Mouse (Mus musculus): ENCODE measurements around the gene Bckdhb. TPM values are rescaled to one million over a fixed set of nuclear protein-coding genes. Genes with fewer than 3 reads are reported as not detected.

Gene Bckdhb
- total and polyA plus RNA-seq, 3 experiments, result 10.6 to 20.3 (median 12.0) TPM

DNA sequence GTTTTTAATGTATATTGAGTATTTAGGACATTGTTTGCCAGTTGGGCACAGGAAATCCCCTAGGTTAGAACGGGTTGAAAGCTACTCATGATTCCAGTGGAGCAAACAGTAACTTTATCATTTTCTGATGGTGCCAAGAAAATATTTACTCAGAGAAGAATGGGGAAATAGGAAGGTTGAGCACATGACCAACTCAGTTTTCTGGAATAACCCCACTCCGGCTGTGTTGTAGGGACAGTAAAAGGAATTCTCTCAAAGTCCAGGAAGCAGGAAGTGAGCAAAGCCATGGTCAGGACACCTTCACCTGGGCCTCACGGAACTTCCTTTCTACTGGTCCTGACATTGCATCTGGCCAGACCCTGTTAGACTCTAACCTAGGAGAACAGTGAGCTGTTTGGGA is 122.5 kb downstream of the Bckdhb start:
- Histone ChIP-seq H3K79me2 (replicated peaks; ENCODE audit: control insufficient read depth, extremely low read depth, insufficient read depth, poor library complexity, severe bottlenecking) (no peaks in the 10 kb centered on the region), H3K27ac (ENCODE audit: insufficient read depth, low read depth) (no peak overlapping the region), H3K27me3 (replicated peaks) (no peaks in the 10 kb centered on the region), H3K36me3 (replicated peaks in 1 of 2; ENCODE audit: control insufficient read depth in 1 of 2, insufficient read depth in 1 of 2, low read length in 1 of 2) (no peaks in the 10 kb centered on the region), H3K4me1 (ENCODE audit: control insufficient read depth in 1 of 2, insufficient read depth in 2 of 2) (no peaks in the 10 kb centered on the region), H3K4me2 (ENCODE audit: insufficient read depth, low read depth, poor library complexity, severe bottlenecking) (no peak overlapping the region), H3K9ac (ENCODE audit: insufficient read depth, low read depth) (no peak overlapping the region), H3K9me3 (replicated peaks; ENCODE audit: low read length) (no peaks in the 10 kb centered on the region), H3K4me3 (replicated peaks in 1 of 3; ENCODE audit: low read depth in 2 of 3, low read length in 2 of 3, poor library complexity in 1 of 3) (no peak overlapping the region)
- no peak for DNase-seq (ENCODE audit: extremely low read depth)
- in situ Hi-C loops (cut with MboI; ENCODE audit: low pct_ligation_motif_present, low pct_unique_long_range_greater_than_20kb, low sequenced_read_pairs) (no loop called here), dilution Hi-C loops (cut with MboI; ENCODE audit: extremely low pct_ligation_motif_present, extremely low pct_unique_long_range_greater_than_20kb, low sequenced_read_pairs) (no loop called here)
- no peak for TF ChIP-seq SMC3 (IDR thresholded peaks at IDR 0.05; ENCODE audit: low read depth, low read length)
- TF ChIP-seq MAZ (IDR thresholded peaks at IDR 0.05; ENCODE audit: low read depth, low read length), result no peak
- TF ChIP-seq HCFC1 (IDR thresholded peaks at IDR 0.05; ENCODE audit: low read depth, low read length), result no peak
- no peak for TF ChIP-seq RAD21 (IDR thresholded peaks at IDR 0.05; ENCODE audit: low read depth, low read length)
- TF ChIP-seq USF2 (conservative IDR thresholded peaks at IDR 0.05; ENCODE audit: low read depth, low read length), result no peak
- TF ChIP-seq ELF1 (IDR thresholded peaks at IDR 0.05; ENCODE audit: low read depth, low read length), result no peak

DNA sequence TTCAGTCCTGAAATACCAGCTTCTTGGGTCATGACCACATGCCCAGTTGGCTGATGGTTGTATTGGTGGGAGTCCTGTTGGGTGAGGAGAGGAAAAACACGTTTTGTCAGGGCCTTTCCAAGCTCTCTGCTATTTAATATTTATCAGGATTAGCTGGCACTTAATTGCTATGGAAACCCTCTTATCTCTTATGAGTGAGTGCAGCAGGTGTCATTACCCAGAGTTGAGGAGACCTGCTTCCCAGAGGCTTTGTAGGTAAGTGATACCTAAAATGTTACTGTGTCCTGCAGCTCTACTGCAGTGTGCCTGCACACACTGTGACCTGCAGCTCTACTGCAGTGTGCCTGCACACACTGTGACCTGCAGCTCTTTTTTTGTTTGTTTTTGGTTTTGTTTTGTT is 124.2 kb downstream of the Bckdhb start:
- DNase-seq (ENCODE audit: extremely low read depth), result no peak
- no peak overlapping the region for H3K27ac ChIP-seq (ENCODE audit: insufficient read depth, low read depth)
- no peak overlapping the region for H3K9ac ChIP-seq (ENCODE audit: insufficient read depth, low read depth)
- in situ Hi-C loops (cut with MboI; ENCODE audit: low pct_ligation_motif_present, low pct_unique_long_range_greater_than_20kb, low sequenced_read_pairs), result no loop called here
- no peak overlapping the region for H3K4me2 ChIP-seq (ENCODE audit: insufficient read depth, low read depth, poor library complexity, severe bottlenecking)
- H3K4me3 ChIP-seq (replicated peaks in 1 of 3; ENCODE audit: low read depth in 2 of 3, low read length in 2 of 3, poor library complexity in 1 of 3), result no peak overlapping the region
- H3K4me1 ChIP-seq (ENCODE audit: control insufficient read depth in 1 of 2, insufficient read depth in 2 of 2), result no peaks in the 10 kb centered on the region
- TF ChIP-seq IRF4 (IDR thresholded peaks at IDR 0.05; ENCODE audit: low read depth, low read length), result no peak
- TF ChIP-seq MEF2A (IDR thresholded peaks at IDR 0.05; ENCODE audit: borderline replicate concordance, low read depth, low read length), result no peak
- TF ChIP-seq TCF12 (IDR thresholded peaks at IDR 0.05; ENCODE audit: low read depth, low read length), result no peak
- no peak for TF ChIP-seq ZC3H11A (IDR thresholded peaks at IDR 0.05; ENCODE audit: low read depth, low read length)
- no peak for TF ChIP-seq SMC3 (IDR thresholded peaks at IDR 0.05; ENCODE audit: low read depth, low read length)
- dilution Hi-C loops (cut with MboI; ENCODE audit: extremely low pct_ligation_motif_present, extremely low pct_unique_long_range_greater_than_20kb, low sequenced_read_pairs), result no loop called here
- no peaks in the 10 kb centered on the region for H3K79me2 ChIP-seq (replicated peaks; ENCODE audit: control insufficient read depth, extremely low read depth, insufficient read depth, poor library complexity, severe bottlenecking)
- no peaks in the 10 kb centered on the region for H3K36me3 ChIP-seq (replicated peaks in 1 of 2; ENCODE audit: control insufficient read depth in 1 of 2, insufficient read depth in 1 of 2, low read length in 1 of 2)
- H3K9me3 ChIP-seq (replicated peaks; ENCODE audit: low read length), result no peaks in the 10 kb centered on the region
- no peaks in the 10 kb centered on the region for H3K27me3 ChIP-seq (replicated peaks)

DNA sequence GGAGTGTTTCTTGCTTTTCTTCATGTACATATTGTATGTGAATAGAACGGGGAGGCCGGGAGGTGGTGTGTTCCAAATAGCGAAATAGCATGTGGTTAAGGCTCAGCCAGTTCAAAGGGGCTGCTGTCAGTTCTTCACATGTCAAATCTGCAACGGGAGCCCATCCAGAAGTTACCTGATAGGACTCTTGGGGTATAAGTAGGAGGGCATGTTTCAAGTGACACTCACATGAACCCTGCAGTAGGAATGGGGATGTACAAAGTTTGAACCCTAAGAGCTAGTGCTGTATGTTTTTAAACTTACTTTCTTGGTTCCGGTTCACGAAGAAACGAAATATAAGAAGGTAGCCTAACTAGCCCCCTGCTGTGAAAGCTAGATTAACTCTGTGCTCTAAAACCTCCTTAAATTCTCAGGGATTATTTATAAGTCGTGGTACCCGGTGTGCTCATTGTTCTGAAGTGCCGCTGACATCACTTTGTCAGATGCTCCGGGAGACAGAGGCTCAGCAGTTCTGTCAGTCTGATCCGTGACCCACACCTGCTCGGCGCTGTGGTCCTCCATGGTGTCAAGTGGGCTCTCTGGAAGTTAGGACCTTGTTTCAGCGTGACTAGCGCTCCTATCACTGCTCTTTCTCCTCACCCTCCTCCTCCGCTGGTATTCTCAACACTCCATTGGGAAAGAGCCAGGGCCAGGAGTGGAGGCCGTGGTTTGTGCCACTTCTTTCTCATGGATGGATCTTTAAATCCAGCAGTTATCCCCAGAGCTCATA is 126.1 kb downstream of the Bckdhb start:
- no peak overlapping the region for H3K9ac ChIP-seq (ENCODE audit: insufficient read depth, low read depth)
- no peaks in the 10 kb centered on the region for H3K27me3 ChIP-seq (replicated peaks)
- in situ Hi-C loops (cut with MboI; ENCODE audit: low pct_ligation_motif_present, low pct_unique_long_range_greater_than_20kb, low sequenced_read_pairs), result no loop called here
- no peaks in the 10 kb centered on the region for H3K36me3 ChIP-seq (replicated peaks in 1 of 2; ENCODE audit: control insufficient read depth in 1 of 2, insufficient read depth in 1 of 2, low read length in 1 of 2)
- no peaks in the 10 kb centered on the region for H3K79me2 ChIP-seq (replicated peaks; ENCODE audit: control insufficient read depth, extremely low read depth, insufficient read depth, poor library complexity, severe bottlenecking)
- no peak overlapping the region for H3K27ac ChIP-seq (ENCODE audit: insufficient read depth, low read depth)
- H3K4me2 ChIP-seq (ENCODE audit: insufficient read depth, low read depth, poor library complexity, severe bottlenecking), result no peak overlapping the region
- DNase-seq (ENCODE audit: extremely low read depth), result no peak
- TF ChIP-seq ZKSCAN1 (IDR thresholded peaks at IDR 0.05; ENCODE audit: borderline replicate concordance, low read depth, low read length) (no peak), USF1 (IDR thresholded peaks at IDR 0.05; ENCODE audit: low read depth, low read length) (no peak), MAZ (IDR thresholded peaks at IDR 0.05; ENCODE audit: low read depth, low read length) (no peak), PAX5 (IDR thresholded peaks at IDR 0.05; ENCODE audit: low read length) (no peak)
- H3K4me3 ChIP-seq (replicated peaks in 1 of 3; ENCODE audit: low read depth in 2 of 3, low read length in 2 of 3, poor library complexity in 1 of 3), result no peak overlapping the region
- no peaks in the 10 kb centered on the region for H3K4me1 ChIP-seq (ENCODE audit: control insufficient read depth in 1 of 2, insufficient read depth in 2 of 2)
- dilution Hi-C loops (cut with MboI; ENCODE audit: extremely low pct_ligation_motif_present, extremely low pct_unique_long_range_greater_than_20kb, low sequenced_read_pairs), result no loop called here
- H3K9me3 ChIP-seq (replicated peaks; ENCODE audit: low read length), result no peaks in the 10 kb centered on the region
